Mouse (Mus musculus) lung, postnatal 25 days (tissue): ENCODE measurements around the gene Adamts16.

Experiments
- DNase-seq: peaks from one replicate; pipeline ENCODE4 v3.0.0; 2022; ENCODE audit warnings: low spot score

Adamts16 gene

GRCm38 (mm10) chr13:70713331-70713730 is 128.3 kb downstream of the Adamts16 start:
- DNase-seq: no peak

- no peak for DNase-seq
Observed at GRCm38 (mm10) chr13:70707158-70707854, 134.3 kb downstream of the Adamts16 start.

- DNase-seq: no peak
Observed at GRCm38 (mm10) chr13:70702904-70703303, 138.7 kb downstream of the Adamts16 start.

GRCm38 (mm10) chr13:70698812-70699387 is 142.7 kb downstream of the Adamts16 start:
- no peak for DNase-seq

- no peak for DNase-seq
Observed at GRCm38 (mm10) chr13:70689452-70689960, 152.1 kb downstream of the Adamts16 start.

- no peak for DNase-seq
Observed at GRCm38 (mm10) chr13:70685825-70686224, 155.8 kb downstream of the Adamts16 start.

GRCm38 (mm10) chr13:70684976-70685609 is 156.5 kb downstream of the Adamts16 start:
- DNase-seq: peak; percentile 22

- peak; percentile 18 for DNase-seq
Observed at GRCm38 (mm10) chr13:70681411-70682183, 160.0 kb downstream of the Adamts16 start.

GRCm38 (mm10) chr13:70680316-70680715 is 161.3 kb downstream of the Adamts16 start:
- no peak for DNase-seq
